Mouse (Mus musculus) neural tube, embryonic 15.5 days (tissue): ENCODE measurements at regions not wholly inside any gene's neighbourhood (a gene's known extent, or its start where the extent isn't known, plus 50 kb on each side); places are given as distances from the start of the nearest gene placed in this dataset.

Source experiments
- ATAC-seq: fragments of 200-750 bp; cut with Nextera tagmentation; 2 replicates; pipeline ENCODE4 v1.8.0; 2017; ENCODE audit warnings: mild to moderate bottlenecking, moderate TSS enrichment, moderate library complexity; ENCODE audit not compliant: low FRiP score
- H3K27ac ChIP-seq: fragments of 300-500 bp; sonication (generic); replicated peaks from 2 replicates; pipeline ENCODE4 v1.5.1; 2015; ENCODE audit warnings: mild to moderate bottlenecking, inconsistent platforms
- H3K27me3 ChIP-seq: fragments of 300-500 bp; sonication (generic); replicated peaks from 2 replicates; pipeline ENCODE4 v1.6.1; 2015; ENCODE audit warnings: inconsistent platforms
- H3K36me3 ChIP-seq: fragments of 300-500 bp; sonication (generic); 2 replicates; pipeline ENCODE4 v1.6.1; 2015; ENCODE audit warnings: inconsistent platforms
- H3K4me1 ChIP-seq: fragments of 300-500 bp; sonication (generic); 2 replicates; pipeline ENCODE4 v1.6.1; 2015; ENCODE audit warnings: inconsistent platforms
- H3K4me2 ChIP-seq: fragments of 300-500 bp; sonication (generic); 2 replicates; pipeline ENCODE4 v1.6.1; 2015; ENCODE audit warnings: inconsistent platforms, mild to moderate bottlenecking, moderate library complexity
- H3K4me3 ChIP-seq: fragments of 300-500 bp; sonication (generic); replicated peaks from 2 replicates; pipeline ENCODE4 v1.5.1; 2015; ENCODE audit warnings: mild to moderate bottlenecking, inconsistent platforms
- H3K9ac ChIP-seq: fragments of 300-500 bp; sonication (generic); replicated peaks from 2 replicates; pipeline ENCODE4 v1.6.1; 2015; ENCODE audit warnings: mild to moderate bottlenecking, inconsistent platforms
- H3K9me3 ChIP-seq: fragments of 300-500 bp; sonication (generic); replicated peaks from 2 replicates; pipeline ENCODE4 v1.6.1; 2016; ENCODE audit warnings: inconsistent platforms
- WGBS: fragments of 180-500 bp; shearing (Covaris S2); methylation state at CpG from one replicate; pipeline ENCODE4 v1.1.7; 2015; ENCODE audit warnings: mixed read lengths; 5-methylcytosine and 5-hydroxymethylcytosine counted together

DNA sequence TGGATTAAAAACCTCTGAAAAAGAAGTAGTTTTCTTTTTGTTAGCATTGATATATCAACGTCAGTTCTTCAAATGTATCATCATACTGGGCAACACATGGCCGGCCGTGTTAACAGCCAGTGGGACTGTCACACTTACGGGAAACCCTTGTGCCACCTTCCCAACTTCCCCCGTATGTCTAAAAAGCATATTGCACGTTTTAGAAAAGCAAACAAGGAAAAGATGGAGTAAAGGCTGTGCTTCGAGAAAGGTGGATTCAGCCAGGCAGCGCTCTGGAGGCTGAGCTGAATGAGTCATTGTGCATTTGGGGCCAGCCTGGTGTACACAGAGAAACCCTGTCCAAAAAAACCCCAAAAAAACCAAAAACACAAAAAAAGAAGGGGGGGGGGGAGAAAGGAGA lies 193.4 kb downstream of the 3100002H09Rik start:
- Histone ChIP-seq H3K27me3 (peaks cover 24% of the 10 kb centered on the region), H3K4me3 (no peak overlapping the region), H3K36me3 (no peaks in the 10 kb centered on the region), H3K9ac (no peak overlapping the region), H3K27ac (no peak overlapping the region), H3K4me2 (no peak overlapping the region), H3K4me1 (no peaks in the 10 kb centered on the region), H3K9me3 (no peaks in the 10 kb centered on the region)
- 89% methylated on average over 8 of the region's 8 CpGs for WGBS
- no peak for ATAC-seq

DNA sequence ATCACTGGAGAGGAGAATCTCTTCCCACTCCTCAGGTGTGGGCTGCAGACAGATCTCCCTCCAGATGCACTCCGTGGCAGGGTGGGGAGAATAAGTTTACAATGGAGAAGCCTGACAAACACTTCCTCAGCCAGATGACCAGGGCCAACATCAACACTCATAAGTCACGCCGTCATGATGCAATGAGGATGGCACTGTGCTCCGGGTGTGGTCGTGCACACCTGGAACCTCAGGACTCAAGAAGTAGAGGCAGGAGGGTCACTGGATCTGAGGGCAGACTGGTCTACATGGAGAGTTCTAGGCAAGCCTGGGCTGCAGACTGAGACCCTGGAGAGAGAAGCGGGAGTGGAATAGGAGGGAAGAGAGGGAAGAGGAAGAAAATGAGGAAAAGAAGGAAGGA lies 194.3 kb downstream of the 3100002H09Rik start:
- no peak overlapping the region for H3K9ac ChIP-seq
- peaks cover 24% of the 10 kb centered on the region for H3K27me3 ChIP-seq
- no peak overlapping the region for H3K27ac ChIP-seq
- H3K4me3 ChIP-seq = no peak overlapping the region
- 95% methylated on average over 6 of the region's 6 CpGs for WGBS
- no peak overlapping the region for H3K4me2 ChIP-seq
- no peak for ATAC-seq
- no peaks in the 10 kb centered on the region for H3K4me1 ChIP-seq
- H3K36me3 ChIP-seq = no peaks in the 10 kb centered on the region
- no peaks in the 10 kb centered on the region for H3K9me3 ChIP-seq

DNA sequence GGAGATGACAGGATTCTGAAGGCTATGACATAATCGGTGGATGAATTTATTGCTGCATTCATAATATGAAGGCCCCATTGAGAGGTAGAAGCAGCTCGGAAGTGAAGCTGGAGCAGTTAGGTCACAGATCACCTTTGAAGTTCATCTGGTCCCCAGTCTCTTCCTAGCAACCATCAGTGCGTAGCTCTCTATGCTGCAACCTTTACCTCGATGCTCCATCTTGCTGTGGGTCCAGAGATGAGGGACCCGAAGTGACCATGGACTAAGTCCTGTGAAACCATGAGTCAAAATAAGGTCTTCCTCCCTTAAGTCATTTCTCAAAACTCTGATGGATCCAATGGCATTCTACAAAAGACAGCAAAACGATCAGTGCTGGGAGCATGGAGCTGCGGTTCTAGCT lies 196.2 kb downstream of the 3100002H09Rik start:
- 89% methylated on average over 7 of the region's 7 CpGs for WGBS
- Histone ChIP-seq H3K9me3 (no peaks in the 10 kb centered on the region), H3K27me3 (peaks cover 18% of the 10 kb centered on the region), H3K4me2 (no peak overlapping the region), H3K27ac (no peak overlapping the region), H3K9ac (no peak overlapping the region), H3K4me1 (no peaks in the 10 kb centered on the region), H3K4me3 (no peak overlapping the region), H3K36me3 (no peaks in the 10 kb centered on the region)
- no peak for ATAC-seq

DNA sequence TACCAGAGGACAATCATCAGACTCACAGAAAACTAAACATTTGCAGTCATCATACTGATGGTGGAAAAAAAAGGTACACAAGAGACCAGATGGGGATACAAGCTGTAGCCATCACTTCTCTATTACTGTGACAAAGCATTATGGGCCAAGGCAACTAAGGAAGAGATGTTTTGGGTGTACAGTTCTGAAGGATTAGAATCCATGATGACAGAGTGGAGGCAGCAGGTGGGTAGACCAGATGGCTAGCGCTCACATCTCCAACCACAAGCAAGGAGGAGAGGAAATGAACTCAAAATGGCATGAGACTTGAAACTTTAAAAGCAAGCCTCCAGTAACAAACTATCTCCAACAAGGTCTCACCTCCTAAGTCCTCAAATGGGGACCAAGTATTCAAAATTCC lies 201.3 kb downstream of the 3100002H09Rik start:
- H3K9ac ChIP-seq = no peak overlapping the region
- H3K4me3 ChIP-seq = no peak overlapping the region
- no peaks in the 10 kb centered on the region for H3K4me1 ChIP-seq
- no peaks in the 10 kb centered on the region for H3K36me3 ChIP-seq
- no peaks in the 10 kb centered on the region for H3K9me3 ChIP-seq
- H3K4me2 ChIP-seq = no peak overlapping the region
- WGBS = 100% methylated on average over 1 of the region's 1 CpGs
- peaks cover 25% of the 10 kb centered on the region for H3K27me3 ChIP-seq
- ATAC-seq = no peak
- no peak overlapping the region for H3K27ac ChIP-seq

DNA sequence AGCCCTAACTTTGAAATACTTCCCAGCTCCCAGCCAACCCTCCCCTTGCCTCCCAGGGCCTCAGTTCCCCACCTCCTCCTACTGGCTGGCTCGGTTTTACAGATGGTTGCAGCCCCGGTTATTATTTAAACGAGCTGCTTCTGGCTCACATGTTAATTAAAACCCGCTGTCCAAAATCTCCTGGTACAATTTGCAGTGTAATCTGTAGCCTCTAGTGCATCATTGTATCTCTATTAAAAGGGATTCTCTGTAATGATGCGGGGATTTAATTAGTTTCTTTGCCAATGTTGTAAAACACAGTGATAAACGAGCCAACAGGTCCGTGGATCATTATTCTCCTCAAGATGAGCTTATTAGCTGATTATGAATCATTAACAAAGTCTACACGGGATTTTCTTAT lies 208.5 kb downstream of the 3100002H09Rik start:
- H3K27ac ChIP-seq = no peak overlapping the region
- no peak overlapping the region for H3K4me3 ChIP-seq
- no peaks in the 10 kb centered on the region for H3K36me3 ChIP-seq
- no peak overlapping the region for H3K4me2 ChIP-seq
- peaks cover 59% of the 10 kb centered on the region for H3K27me3 ChIP-seq
- peak; percentile 81 for ATAC-seq
- H3K4me1 ChIP-seq = peaks cover 23% of the 10 kb centered on the region
- H3K9me3 ChIP-seq = no peaks in the 10 kb centered on the region
- H3K9ac ChIP-seq = no peak overlapping the region
- 30% methylated on average over 8 of the region's 8 CpGs for WGBS

DNA sequence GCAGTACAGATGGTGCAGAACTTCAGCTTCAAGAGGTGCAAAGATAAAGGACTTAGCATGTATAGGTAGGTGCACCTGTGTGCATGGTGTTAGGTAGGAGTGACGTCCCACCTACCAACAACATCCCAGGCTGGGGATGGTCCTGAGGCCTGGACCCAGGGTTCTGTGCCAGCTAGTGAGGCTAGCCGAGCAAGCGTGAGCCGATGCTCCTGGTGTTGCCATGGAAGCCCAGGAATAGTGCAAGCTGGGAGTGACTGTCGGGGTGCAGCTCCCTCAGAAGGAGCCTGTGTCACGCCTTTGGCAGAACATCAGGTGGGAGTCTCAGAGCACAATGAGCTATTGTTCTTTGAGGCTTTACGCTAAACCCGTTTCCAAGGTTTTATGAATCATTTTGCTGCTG lies 209.9 kb downstream of the 3100002H09Rik start:
- H3K4me3 ChIP-seq = no peak overlapping the region
- 68% methylated on average over 8 of the region's 8 CpGs for WGBS
- no peaks in the 10 kb centered on the region for H3K36me3 ChIP-seq
- H3K4me2 ChIP-seq = no peak overlapping the region
- H3K4me1 ChIP-seq = peaks cover 24% of the 10 kb centered on the region
- H3K9me3 ChIP-seq = no peaks in the 10 kb centered on the region
- H3K27ac ChIP-seq = no peak overlapping the region
- no peak overlapping the region for H3K9ac ChIP-seq
- ATAC-seq = no peak
- H3K27me3 ChIP-seq = peaks cover 61% of the 10 kb centered on the region

DNA sequence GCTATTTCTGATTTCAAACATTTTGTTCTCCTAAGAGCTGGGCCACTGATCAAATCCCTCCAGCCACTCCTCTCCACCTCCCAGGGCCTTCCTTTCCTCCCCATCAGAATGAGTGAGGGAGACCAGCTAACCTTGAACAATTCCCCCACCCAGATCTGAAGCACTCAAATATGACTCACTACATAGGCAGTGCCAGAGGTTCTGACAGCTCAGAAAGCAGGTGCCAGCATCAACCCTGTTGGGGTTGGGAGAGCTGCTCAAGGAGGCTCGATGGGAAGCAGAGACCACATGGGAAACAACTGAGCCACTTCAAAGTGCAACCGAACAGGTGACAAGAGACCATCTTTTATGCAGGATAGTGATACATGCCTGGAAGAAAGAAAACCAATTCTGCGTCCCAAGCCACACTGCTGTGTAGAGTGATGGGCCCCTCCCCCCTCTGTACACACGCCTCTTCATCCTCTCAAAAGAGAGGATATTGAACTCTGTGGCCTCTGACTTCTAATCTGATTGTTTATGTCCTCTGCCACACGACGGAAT lies 210.4 kb downstream of the 3100002H09Rik start:
- no peak for ATAC-seq
- WGBS = 74% methylated on average over 6 of the region's 6 CpGs
- Histone ChIP-seq H3K27me3 (peaks cover 61% of the 10 kb centered on the region), H3K27ac (no peak overlapping the region), H3K4me3 (no peak overlapping the region), H3K4me1 (peaks cover 29% of the 10 kb centered on the region), H3K4me2 (no peak overlapping the region), H3K36me3 (no peaks in the 10 kb centered on the region), H3K9me3 (no peaks in the 10 kb centered on the region), H3K9ac (no peak overlapping the region)

DNA sequence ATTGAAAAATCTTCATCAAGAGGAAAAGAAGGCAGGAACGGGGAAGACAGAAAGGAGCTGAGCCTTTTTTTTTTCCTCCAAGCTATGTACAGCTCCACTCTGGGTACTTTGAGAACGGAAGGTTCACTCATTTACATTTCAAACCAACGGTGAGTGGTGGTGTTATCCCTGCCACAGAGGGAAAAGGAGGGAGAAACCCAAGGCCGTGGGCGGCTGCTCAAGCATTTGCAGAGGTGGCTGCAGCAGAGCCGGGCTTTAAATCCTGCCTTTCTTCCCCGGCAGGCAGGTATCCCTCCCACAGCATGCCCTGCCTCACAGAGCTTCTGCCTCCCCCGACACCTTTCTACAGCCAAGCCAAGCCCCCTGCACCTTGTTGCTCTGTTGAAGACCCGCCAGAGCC lies 212.2 kb downstream of the 3100002H09Rik start:
- H3K9me3 ChIP-seq = no peaks in the 10 kb centered on the region
- H3K4me1 ChIP-seq = peaks cover 34% of the 10 kb centered on the region
- H3K4me2 ChIP-seq = no peak overlapping the region
- no peaks in the 10 kb centered on the region for H3K36me3 ChIP-seq
- ATAC-seq = no peak
- H3K27ac ChIP-seq = no peak overlapping the region
- H3K4me3 ChIP-seq = no peak overlapping the region
- H3K27me3 ChIP-seq = peaks cover 66% of the 10 kb centered on the region
- H3K9ac ChIP-seq = no peak overlapping the region
- WGBS = 26% methylated on average over 9 of the region's 9 CpGs

DNA sequence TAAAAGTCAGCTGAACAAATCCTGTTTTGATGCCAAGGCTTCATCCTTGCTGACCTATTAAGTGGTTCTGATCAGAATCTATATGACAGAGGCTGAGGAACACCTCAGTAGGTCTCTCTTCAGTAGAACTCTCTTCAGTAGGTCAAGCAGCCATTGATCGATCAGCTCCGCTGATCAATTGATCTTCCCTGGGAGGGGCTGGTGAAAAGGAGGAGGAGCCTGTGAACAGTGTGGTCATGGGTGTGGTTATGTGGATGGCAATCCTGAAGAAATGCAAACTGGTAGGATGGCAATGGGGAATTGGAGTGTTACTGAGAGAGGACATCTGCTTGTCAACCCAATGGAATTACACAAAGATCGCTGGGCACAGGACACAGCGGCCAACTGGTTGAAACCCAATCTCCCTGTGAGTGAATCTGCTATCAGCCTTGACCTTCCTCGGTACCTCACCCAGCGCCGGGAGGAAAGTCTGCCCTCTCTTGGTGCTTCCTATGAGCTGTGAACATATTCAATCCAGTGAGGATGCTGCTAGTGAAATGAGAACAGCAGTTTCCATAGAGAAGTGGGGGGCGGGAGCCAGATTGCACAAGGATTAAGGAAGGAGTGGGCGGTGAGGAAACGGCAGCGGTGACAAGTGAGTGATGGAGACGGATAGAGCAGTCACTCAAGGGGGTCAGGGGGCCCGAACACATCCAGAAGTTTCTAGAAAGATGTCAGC lies 213.9 kb downstream of the 3100002H09Rik start:
- no peak for ATAC-seq
- Histone ChIP-seq H3K27ac (no peak overlapping the region), H3K27me3 (peaks cover 78% of the 10 kb centered on the region), H3K9me3 (no peaks in the 10 kb centered on the region), H3K4me1 (peaks cover 25% of the 10 kb centered on the region), H3K9ac (no peak overlapping the region), H3K4me3 (no peak overlapping the region), H3K36me3 (no peaks in the 10 kb centered on the region), H3K4me2 (no peak overlapping the region)
- 77% methylated on average over 13 of the region's 13 CpGs for WGBS

DNA sequence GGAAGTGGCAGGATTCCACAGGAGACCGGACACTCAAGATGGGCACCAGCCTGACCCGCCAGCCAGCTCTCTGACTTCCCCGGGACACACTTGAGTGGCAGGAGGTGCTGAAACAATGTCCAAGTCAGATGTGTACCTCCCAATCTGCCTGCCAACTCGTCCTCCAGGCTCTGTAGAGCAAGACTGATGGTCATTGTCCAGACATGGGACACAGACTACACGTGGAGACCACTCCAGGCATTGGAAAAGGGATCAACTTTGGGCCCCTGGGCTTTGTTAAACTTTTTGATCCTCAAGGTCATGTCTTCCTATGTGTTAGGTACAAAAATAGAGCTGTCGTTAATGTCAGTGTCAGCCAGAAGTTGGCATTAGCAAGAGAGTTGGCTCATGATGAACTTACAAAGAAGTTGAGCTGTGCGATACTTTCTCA lies 214.6 kb downstream of the 3100002H09Rik start:
- WGBS = 79% methylated on average over 7 of the region's 7 CpGs
- H3K4me3 ChIP-seq = no peak overlapping the region

DNA sequence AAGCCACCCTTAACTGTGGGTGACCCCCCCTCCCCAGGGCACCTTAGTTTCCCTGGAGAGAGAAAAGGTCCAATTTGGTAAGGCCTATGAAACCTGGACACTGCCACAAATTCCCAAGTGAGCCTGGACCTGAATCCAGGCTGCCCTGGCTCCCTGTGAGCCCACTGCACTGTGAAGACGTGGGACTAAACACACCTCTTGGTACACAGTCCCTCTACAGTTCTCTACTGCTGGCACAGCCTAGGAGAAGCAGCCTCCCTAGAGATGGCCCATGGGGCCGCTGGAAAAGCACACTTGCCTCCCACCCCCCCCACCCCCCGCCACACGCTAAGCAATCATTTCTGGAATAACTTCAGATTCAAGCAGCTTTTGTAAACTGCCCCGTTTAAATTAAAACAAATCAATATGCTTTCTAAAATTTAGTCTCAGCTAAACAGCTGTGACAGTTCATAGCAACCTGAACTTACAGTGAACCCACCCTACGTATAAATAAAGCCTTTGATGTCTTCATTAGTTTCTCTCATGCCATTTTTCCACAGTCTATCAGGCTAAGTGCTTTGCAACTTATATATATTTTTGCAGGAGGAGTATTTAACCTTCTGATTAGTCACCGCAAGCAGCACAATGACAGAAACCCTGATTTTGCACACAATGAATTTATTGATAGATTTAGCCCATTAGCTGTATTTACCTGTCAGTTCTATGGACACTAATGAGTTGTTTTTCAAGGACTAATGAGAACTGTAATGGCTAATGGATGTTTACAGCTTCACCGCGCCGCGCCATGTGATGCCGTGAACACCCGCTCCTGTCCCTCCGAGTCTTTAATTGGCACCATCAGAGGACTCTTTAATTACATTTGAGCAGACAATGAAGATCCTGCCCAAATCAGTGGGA lies 215.3 kb downstream of the 3100002H09Rik start:
- H3K4me3 ChIP-seq = no peak overlapping the region
- H3K9me3 ChIP-seq = no peaks in the 10 kb centered on the region
- peaks cover 86% of the 10 kb centered on the region for H3K27me3 ChIP-seq
- peaks cover 12% of the 10 kb centered on the region; the same call in 1 of the 2 replicates for H3K4me1 ChIP-seq
- H3K36me3 ChIP-seq = no peaks in the 10 kb centered on the region
- 42% methylated on average over 14 of the region's 14 CpGs for WGBS
- H3K4me2 ChIP-seq = no peak overlapping the region
- H3K27ac ChIP-seq = no peak overlapping the region
- no peak overlapping the region for H3K9ac ChIP-seq
- no peak for ATAC-seq

More for the DNA sequence above, 214.6 kb downstream of the 3100002H09Rik start:
- Histone ChIP-seq H3K4me1 (peaks cover 17% of the 10 kb centered on the region), H3K9me3 (no peaks in the 10 kb centered on the region), H3K9ac (no peak overlapping the region), H3K27ac (no peak overlapping the region), H3K36me3 (no peaks in the 10 kb centered on the region), H3K27me3 (peaks cover 86% of the 10 kb centered on the region), H3K4me2 (no peak overlapping the region)
- no peak for ATAC-seq

DNA sequence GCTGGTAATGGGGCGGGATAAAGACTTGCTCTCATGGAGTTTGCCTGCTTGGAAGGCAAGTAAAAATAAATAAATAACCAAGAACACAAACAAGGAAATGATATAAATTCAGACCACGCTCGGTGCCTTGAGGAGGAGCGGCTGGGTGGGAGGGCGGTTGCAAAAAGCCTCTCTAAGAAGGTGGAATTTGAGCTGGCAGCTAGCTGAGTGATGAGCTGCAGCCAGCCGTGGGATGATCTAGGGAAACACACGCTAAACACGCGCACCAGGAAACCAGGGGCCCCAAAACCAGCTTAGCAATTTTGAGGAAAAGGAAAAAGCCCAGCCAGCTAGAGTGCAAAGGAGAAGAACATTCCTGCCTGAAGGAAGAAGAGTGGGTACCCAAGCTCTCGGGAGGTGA lies 217.0 kb downstream of the 3100002H09Rik start:
- 71% methylated on average over 10 of the region's 10 CpGs for WGBS
- Histone ChIP-seq H3K4me3 (no peak overlapping the region), H3K4me1 (peaks cover 12% of the 10 kb centered on the region; the same call in 1 of the 2 replicates), H3K9me3 (no peaks in the 10 kb centered on the region), H3K27ac (no peak overlapping the region), H3K4me2 (no peak overlapping the region), H3K36me3 (no peaks in the 10 kb centered on the region), H3K9ac (no peak overlapping the region), H3K27me3 (peaks cover 85% of the 10 kb centered on the region)
- no peak for ATAC-seq
